Mouse (Mus musculus) telencephalon, adult 2 months (tissue): ENCODE measurements around the gene Gm21292.
"Not testable (repeated sequence)": the region's sequence is repeated elsewhere in the genome, so short reads cannot be mapped to it uniquely, and the experiment has no call there.

Experiments
- DNase-seq: peaks from one replicate; pipeline ENCODE4 v3.0.0-alpha.2; 2011; ENCODE audit warnings: low read depth, low spot score

Gene Gm21292

GRCm38 (mm10) chrY:9133824-9134223, at the start of gene Gm21292:
Gene Gm21292 (minus strand): TSS chrY:9133924.
- DNase-seq, result not testable (repeated sequence)
